Comparison of ENCODE assay signal across 13 mouse cellular contexts in genomic region chr5:79558491-79558890, GRCm38 (mm10).
DNase-seq lines count a peak whose midpoint lies in the region; ATAC-seq lines count a peak whose summit lies in the region.
"Had no signal": no experiment of that assay in that cellular context is flagged by ENCODE, and none has a peak within 500 bp of the region (broad histone marks: within the 10 kb centered on the region; RNA-seq: fewer than 3 reads in every experiment).

No protein-coding gene starts in this region.

- ATAC-seq in cerebellum, adult (ENCODE audit: insufficient number of reproducible peaks, low FRiP score, low TSS enrichment), result no peak
- ATAC-seq: forebrain, embryonic 14.5 days; forebrain, embryonic 16.5 days had no signal

- peak; percentile 43 to 63 for DNase-seq in cerebellum, postnatal 14 days
- no peak for DNase-seq in cerebellum, adult 11 months
- peak; percentile 2 to 6 for DNase-seq in cerebellum, postnatal 36 days
- peak; percentile 6 for DNase-seq in left cerebral cortex, postnatal 4 days
- DNase-seq in left cerebral cortex, postnatal 36 days (ENCODE audit: low spot score in 2 of 2), result no peak
- DNase-seq: adrenal gland, adult 2 months; adrenal gland, postnatal 10 days; adrenal gland, postnatal 25 days; cerebellum, adult 9-10 months; embryo, embryonic 11 days had no signal

- intact Hi-C loops in left cerebral cortex, postnatal 4 days (cut with DNase I), result no loop called here
- intact Hi-C loops in left cerebral cortex, postnatal 36 days (cut with DNase I), result no loop called here

Comparison
In these comparisons a context has a peak if more than half of its experiments do, and no peak if none do; other contexts are left out.
1. DNase-seq: peak in cerebellum, postnatal 14 days (2 of 2), cerebellum, postnatal 36 days (2 of 2) and left cerebral cortex, postnatal 4 days (single experiment); none in cerebellum, adult 11 months (single experiment) and left cerebral cortex, postnatal 36 days (0 of 2).